Mouse (Mus musculus) layer of hippocampus, adult 8-10 months (tissue): Measurements from ENCODE around the gene Hs2st1. TPM values are rescaled to one million over a fixed set of nuclear protein-coding genes. Genes with fewer than 3 reads are reported as not detected.
"Not testable (repeated sequence)": the region's sequence is repeated elsewhere in the genome, so short reads cannot be mapped to it uniquely, and the experiment has no call there.

ENCODE experiments used
- DNase-seq, 2 experiments: peaks; one replicate each; pipeline ENCODE4 v3.0.0; 2022; ENCODE audit warnings: low spot score in 2 of 2
- total RNA-seq, 4 experiments: library from RNA; stranded (reverse); gene quantifications; 2 replicates each; pipeline ENCODE4 v1.2.4; 2022

The Hs2st1 gene
- total RNA-seq: 10 to 100 TPM; 35.0 to 45.5 (median 39.9) TPM

GRCm38 (mm10) chr3:144570047-144570815 is at the start of gene Hs2st1, which contains the start of gene Selenof:
TSS of gene Hs2st1 (minus strand) at chr3:144570181.
TSS of gene Selenof (plus strand) at chr3:144570304.
- DNase-seq: peak; percentile 98 to 99

- no peak for DNase-seq
These were observed 47.7 kb upstream of the Hs2st1 start for GRCm38 (mm10) chr3:144617633-144618180.

GRCm38 (mm10) chr3:144616654-144617425 is 46.9 kb upstream of the Hs2st1 start:
- peak; percentile 83 to 86 for DNase-seq

GRCm38 (mm10) chr3:144615459-144615858 is 45.5 kb upstream of the Hs2st1 start:
- DNase-seq: no peak

GRCm38 (mm10) chr3:144614698-144615097 is 44.7 kb upstream of the Hs2st1 start:
- DNase-seq: no peak

- no peak for DNase-seq
These were observed 44.3 kb upstream of the Hs2st1 start for GRCm38 (mm10) chr3:144614277-144614676.

- DNase-seq: no peak
These were observed 42.4 kb upstream of the Hs2st1 start for GRCm38 (mm10) chr3:144612382-144612781.

- no peak for DNase-seq
These were observed 41.8 kb upstream of the Hs2st1 start for GRCm38 (mm10) chr3:144611626-144612271.

GRCm38 (mm10) chr3:144610759-144611158 is 40.8 kb upstream of the Hs2st1 start:
- DNase-seq: no peak

- DNase-seq: no peak
These were observed 38.1 kb upstream of the Hs2st1 start for GRCm38 (mm10) chr3:144608090-144608489.

GRCm38 (mm10) chr3:144606449-144606848 is 36.5 kb upstream of the Hs2st1 start:
- no peak for DNase-seq

GRCm38 (mm10) chr3:144605811-144606210 is 35.8 kb upstream of the Hs2st1 start:
- DNase-seq: not testable (repeated sequence)

GRCm38 (mm10) chr3:144604205-144604604 is 34.2 kb upstream of the Hs2st1 start:
- no peak for DNase-seq

GRCm38 (mm10) chr3:144603558-144603957 is 33.6 kb upstream of the Hs2st1 start:
- no peak for DNase-seq

GRCm38 (mm10) chr3:144602819-144603218 is 32.8 kb upstream of the Hs2st1 start:
- no peak for DNase-seq

- no peak for DNase-seq
These were observed 32.4 kb upstream of the Hs2st1 start for GRCm38 (mm10) chr3:144602413-144602812.

GRCm38 (mm10) chr3:144597790-144598467 is 27.9 kb upstream of the Hs2st1 start:
- no peak for DNase-seq

- DNase-seq: no peak
These were observed 27.1 kb upstream of the Hs2st1 start for GRCm38 (mm10) chr3:144597121-144597520.

- no peak for DNase-seq
These were observed 23.2 kb upstream of the Hs2st1 start for GRCm38 (mm10) chr3:144592992-144593785.

- no peak for DNase-seq
These were observed 19.4 kb upstream of the Hs2st1 start for GRCm38 (mm10) chr3:144589189-144589890.
